Mouse (Mus musculus) c-Kit-positive CD71-positive TER-119-negative erythroid progenitor cells, embryonic 14.5 days (primary cell): ENCODE results near the gene Fbl.
"Not testable (repeated sequence)": the region's sequence is repeated elsewhere in the genome, so short reads cannot be mapped to it uniquely, and the experiment has no call there.

Source experiments
- DNase-seq: peaks from one replicate; pipeline ENCODE4 v3.0.0-alpha.2; 2013; ENCODE audit warnings: low read depth

The Fbl gene

GRCm38 (mm10) chr7:28169489-28170422 is at the start of gene Fbl:
Gene Fbl, plus strand, starts transcription at chr7:28169710.
- DNase-seq: peak; percentile 91

DNA sequence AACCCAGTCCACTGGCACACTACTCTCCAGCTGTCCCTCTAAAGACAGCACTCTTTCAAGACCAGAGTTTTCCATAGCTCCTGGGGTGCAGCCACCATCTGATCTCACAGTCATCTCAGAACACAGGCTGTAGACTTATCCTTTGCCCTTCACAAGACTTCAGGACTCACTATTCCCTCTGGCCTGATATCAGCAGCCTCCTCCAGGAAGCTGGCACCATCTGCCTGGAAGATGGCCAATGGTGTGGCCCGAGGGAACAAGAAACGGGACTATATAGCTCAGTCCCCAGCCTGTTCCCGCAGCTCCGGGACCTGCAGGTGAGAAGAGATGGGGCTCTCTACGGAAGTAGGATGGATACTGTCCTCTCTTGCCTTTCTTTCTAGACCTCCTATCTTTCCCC is 40.3 kb upstream of the Fbl start, which contains the start of gene 9530053A07Rik:
Gene 9530053A07Rik, plus strand, starts transcription at position 301 of the 400 bp plus-strand sequence.
- no peak for DNase-seq

DNA sequence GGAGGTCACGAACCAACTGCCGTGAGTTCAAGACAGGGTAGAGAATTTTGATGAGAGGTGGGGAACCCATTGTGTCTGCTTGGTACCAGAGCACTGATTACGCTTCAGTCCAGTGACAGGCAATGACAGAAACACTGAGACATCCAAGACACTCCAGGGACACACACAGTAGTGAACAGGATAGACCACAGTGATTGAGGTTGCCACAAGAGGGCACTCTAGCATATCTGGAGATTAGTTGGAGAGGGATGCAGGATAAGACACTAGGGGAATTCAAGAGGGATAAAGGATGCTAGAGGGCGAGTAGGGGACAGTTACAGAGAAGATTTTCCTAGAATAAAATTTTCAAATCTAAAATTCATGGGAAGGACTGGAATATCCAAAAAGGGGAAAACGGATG is 31.9 kb upstream of the Fbl start:
- peak; percentile 19 for DNase-seq

DNA sequence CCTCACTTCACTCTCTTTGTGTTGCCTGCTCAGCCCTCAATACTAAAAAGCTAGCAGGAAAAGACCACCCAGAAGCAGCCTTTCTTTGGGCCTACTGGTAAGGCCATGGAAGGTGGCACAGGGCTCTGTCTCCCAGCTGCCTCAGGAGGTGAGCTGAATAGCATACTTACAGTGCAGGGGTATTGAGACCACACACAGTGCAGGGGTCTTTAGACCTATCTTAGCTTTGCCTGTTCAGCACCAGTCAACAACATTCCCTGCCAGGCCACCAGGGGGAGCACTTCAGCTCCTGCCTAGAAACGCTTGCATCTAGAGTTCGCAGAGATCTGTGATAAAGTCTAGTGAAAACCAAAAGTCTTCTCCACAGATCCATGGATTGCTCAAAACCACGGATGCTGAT is 21.2 kb upstream of the Fbl start:
- peak; percentile 35 for DNase-seq

DNA sequence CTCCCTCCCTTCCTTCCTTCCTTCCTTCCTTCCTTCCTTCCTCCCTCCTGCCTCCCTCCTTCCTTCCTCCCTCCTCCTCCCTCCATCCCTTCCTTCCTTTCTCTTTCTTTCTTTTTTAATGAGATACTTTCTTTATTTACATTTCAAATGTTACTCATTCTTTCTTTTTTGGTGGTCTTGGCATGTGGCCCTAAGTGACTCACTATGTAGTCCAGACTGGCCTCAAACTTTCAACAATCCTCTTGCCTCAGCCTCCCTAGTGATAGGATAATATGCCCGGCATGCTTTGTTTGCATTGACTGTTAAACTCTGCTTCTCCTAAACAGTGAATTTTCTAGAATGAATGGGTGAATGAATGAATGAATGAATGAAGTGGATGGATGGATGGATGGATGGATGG is 19.7 kb upstream of the Fbl start:
- no peak for DNase-seq

- no peak for DNase-seq
Measured at GRCm38 (mm10) chr7:28151584-28152221, 17.8 kb upstream of the Fbl start.

- DNase-seq: not testable (repeated sequence)
Measured at GRCm38 (mm10) chr7:28153595-28153994, 15.9 kb upstream of the Fbl start.

DNA sequence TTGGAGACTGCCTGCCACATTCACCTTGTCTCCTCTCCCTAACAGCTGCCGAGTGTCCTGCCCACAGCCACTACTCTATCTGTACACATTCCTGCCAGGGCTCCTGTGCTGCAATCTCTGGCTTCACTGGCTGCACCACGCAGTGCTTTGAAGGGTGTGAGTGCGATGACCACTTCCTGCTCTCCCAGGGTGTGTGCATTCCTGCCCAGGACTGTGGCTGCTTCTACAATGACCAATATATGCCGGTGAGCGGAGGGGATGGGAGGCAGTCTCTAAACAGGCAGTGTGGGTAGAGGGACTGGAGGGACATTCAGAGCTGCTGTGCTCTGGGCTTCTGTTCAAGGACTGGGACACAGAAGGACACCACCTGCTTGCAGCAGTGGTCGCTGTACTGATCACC is 10.2 kb upstream of the Fbl start:
- DNase-seq: no peak

DNA sequence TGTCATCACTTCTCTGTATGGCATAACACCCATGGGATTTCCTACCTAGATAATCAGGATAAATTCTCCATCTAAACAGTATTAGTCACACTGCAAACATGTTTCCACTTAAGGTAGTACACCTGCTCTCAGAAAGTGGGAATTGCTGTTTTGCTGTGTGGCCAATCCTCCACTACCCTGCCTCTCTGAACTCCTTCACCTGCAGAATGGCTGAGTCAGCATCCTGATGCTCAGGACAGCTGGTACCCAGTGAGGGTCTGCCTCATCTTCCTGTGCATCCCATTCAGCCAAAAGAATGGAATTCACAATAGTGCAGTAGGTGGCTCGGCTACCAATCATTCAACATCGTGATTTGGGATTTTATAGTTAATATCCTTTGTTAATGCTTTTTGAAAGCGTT is 9.6 kb upstream of the Fbl start:
- no peak for DNase-seq

DNA sequence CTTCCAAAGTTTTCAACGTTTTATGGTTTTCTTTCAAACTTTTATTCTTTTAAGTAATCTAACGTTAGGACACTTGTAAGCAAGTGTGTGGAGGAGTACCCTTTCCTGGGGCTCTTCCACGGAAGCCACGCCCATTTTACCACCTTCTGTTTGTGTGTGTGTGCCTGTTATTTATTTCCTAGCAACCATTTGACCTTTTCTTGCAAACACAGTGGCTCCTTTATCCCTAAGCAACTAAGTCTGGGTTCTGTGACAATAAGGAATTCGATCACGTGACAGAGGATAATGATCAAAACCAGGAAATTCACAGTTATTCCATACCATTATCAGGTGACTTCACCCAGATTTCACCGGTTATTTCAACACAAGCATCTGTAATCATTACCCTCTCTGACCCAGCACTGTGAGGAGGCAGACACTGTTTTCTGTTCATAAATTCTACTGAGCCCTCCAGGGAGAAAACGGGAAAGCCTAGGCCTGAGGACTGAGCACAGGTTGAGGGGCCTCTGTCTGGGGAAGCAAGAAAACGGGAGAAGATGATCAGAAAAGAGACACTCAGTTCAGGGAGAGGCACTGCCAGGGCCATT is 8.3 kb upstream of the Fbl start:
- DNase-seq: no peak

DNA sequence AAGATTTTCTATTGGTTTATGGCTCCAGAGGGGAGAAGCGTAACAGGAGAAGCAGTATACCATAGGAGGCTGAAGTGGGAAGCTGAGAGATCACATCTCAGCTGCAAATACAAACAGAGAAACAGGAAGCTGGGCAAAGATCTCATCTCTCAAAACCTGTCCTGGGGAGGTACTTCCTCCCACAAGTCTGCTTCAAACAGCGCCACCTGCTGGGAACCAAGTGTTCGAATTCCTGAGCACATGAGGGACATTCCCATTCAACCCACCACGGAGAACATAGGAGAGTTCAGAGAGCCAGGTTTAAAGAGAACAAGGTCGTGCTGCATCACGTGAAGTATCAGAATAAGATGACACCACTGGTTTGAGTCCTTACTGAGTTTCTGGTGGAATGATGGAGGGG is 4.1 kb upstream of the Fbl start:
- no peak for DNase-seq

DNA sequence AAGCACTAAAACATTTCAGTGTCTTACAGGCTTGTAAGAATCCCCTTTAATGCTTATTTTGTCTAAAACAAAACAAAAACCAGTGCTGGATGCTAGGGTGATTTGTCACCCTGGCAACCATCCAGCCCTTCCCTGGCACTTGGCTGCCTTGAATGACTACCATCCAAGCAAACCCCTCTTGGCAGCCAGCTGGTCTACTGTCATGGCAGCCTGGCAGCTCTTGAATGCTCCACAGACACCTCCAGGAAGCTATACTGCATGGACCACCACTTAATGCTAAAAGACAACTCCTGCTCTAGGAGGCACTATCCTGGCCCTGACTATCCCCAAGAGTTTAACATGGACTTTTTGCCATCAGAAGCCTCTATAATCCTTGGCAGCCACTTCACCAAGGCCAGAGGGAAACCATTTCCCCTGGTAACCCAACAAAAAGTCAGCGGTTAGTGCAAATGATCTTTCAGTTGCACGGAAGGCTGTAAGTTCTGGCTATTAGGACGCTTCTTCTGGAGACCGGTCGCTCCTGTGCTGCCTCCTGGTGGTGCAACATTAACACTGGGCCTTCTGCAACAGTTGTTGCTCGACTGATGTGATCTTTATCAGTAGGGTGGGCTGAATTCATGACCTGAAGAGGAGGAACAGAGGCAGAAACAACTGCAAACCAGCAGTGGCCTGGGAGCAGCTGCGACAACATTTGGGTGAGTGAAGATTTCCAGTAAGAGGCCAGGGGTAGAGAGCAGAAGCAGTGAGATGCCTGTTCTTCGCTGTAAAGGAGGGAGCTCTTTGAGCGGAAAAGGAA is 992 bp upstream of the Fbl start:
- DNase-seq: peak; percentile 72

DNA sequence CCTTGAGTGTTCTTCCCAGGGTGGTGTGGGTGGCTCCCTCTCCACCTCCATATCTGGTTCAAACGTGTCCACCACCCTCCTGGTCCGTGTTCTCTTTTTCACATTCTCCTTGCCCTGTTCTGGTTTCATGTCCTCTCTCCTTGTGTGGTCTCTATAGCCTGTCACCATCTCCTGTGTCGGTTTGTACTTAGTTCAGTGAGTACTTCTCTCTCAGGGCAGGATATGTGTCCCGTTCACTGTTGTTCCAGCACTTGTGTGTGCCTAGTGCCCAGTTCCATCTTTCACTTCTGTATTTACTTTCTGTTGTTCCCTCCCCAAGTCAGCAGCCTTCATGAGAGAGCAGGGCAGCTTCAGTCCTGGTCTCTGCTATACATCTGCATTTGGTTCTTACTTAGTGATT is 5.8 kb downstream of the Fbl start:
- DNase-seq: no peak

GRCm38 (mm10) chr7:28179228-28179627 is 9.7 kb downstream of the Fbl start, which contains the start of gene Dyrk1b:
Gene Dyrk1b, plus strand, starts transcription at chr7:28179469.
- peak; percentile 95 for DNase-seq

GRCm38 (mm10) chr7:28179741-28180377 is 10.3 kb downstream of the Fbl start:
- peak; percentile 91 for DNase-seq

GRCm38 (mm10) chr7:28180890-28181289 is 11.4 kb downstream of the Fbl start:
- peak; percentile 43 for DNase-seq

DNA sequence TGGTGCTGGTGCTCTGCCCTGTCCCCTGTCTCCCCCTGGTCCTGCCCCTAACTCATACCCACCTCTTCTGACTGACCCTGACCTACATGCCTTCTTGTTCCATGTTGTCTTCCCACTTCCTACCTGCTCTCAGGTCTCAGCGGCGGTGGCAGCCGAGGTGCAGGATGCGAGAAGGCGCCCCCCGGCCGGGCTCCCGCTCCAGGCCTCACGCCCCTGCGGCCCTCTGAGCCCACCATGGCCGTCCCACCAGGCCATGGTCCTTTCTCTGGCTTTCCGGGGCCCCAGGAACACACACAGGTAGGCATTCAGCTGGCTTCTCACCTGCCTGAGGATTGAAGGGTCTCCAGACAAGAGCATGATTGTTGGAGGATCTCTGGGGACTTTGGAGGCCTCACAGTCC is 11.9 kb downstream of the Fbl start:
- DNase-seq: no peak

GRCm38 (mm10) chr7:28182320-28182719 is 12.8 kb downstream of the Fbl start:
- no peak for DNase-seq

- no peak for DNase-seq
Measured at GRCm38 (mm10) chr7:28185884-28186283, 16.4 kb downstream of the Fbl start.

GRCm38 (mm10) chr7:28186631-28187030 is 17.1 kb downstream of the Fbl start:
- DNase-seq: no peak

DNA sequence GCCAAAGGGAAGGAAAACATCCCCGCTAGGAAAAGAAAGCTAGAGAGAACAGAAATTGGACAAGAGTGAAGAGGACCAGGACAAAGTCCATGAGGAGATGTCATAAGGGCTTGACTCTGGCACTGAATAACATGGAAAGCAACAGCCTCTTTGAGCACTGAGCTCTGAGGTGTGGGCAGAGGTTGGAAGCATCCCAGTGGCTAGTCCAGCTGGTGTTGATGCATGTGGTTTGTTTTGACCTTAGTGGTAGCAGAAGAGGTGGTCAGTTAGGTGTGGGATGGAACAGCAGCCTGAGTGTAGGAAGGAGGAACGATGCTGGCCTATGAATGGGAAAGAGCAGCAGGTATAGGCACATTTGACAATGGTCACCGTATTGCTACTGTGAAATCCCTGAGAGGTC is 22.0 kb downstream of the Fbl start:
- no peak for DNase-seq

DNA sequence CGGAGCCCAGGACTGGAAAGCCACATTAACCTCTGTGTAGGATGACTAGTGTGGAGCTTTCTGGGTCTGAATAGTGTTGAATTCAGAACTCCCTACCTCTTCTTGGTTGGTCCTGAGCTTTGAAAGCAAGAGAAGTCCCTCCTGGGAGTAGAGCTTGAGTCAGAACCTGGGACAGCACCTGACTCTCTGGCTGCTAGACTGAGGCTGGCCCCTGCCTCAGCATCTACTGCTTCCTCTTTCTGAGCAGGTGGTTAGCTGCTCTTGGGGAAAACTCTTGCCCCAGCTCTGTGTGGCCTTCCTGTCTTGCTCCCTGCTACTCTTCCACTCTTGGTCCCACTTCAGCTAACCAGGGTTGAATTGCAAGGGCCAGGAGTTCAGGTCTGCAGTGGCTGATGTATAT is 22.4 kb downstream of the Fbl start:
- no peak for DNase-seq
